Mouse (Mus musculus) neural tube, embryonic 11.5 days (tissue): ENCODE results near the gene Pigc. TPM values are rescaled to one million over a fixed set of nuclear protein-coding genes. Genes with fewer than 3 reads are reported as not detected.

Experiments used
- ATAC-seq: fragments of 200-750 bp; cut with Nextera tagmentation; 2 replicates; pipeline ENCODE4 v1.8.0; 2017; ENCODE audit warnings: moderate number of reproducible peaks, mild to moderate bottlenecking, moderate TSS enrichment, moderate library complexity; ENCODE audit not compliant: insufficient read depth, low FRiP score, low TSS enrichment
- DNase-seq: peaks from one replicate; pipeline ENCODE4 v3.0.0-alpha.2; 2015; ENCODE audit warnings: low spot score
- H3K27ac ChIP-seq: fragments of 300-500 bp; sonication (generic); 2 replicates; pipeline ENCODE4 v1.5.1; 2014; ENCODE audit warnings: low read depth, mild to moderate bottlenecking, low read length
- H3K27me3 ChIP-seq: fragments of 300-500 bp; sonication (generic); 2 replicates; pipeline ENCODE4 v1.6.1; 2014; ENCODE audit warnings: mild to moderate bottlenecking, low read length, mixed read lengths; ENCODE audit not compliant: control insufficient read depth, insufficient read depth
- H3K36me3 ChIP-seq: fragments of 300-500 bp; sonication (generic); 2 replicates; pipeline ENCODE4 v1.6.1; 2014; ENCODE audit warnings: mild to moderate bottlenecking, low read length, moderate library complexity, mixed read lengths; ENCODE audit not compliant: control insufficient read depth, insufficient read depth
- H3K4me1 ChIP-seq: fragments of 300-500 bp; sonication (generic); 2 replicates; pipeline ENCODE4 v1.6.1; 2014; ENCODE audit warnings: low read length, mixed read lengths; ENCODE audit not compliant: control insufficient read depth, insufficient read depth
- H3K4me2 ChIP-seq: fragments of 300-500 bp; sonication (generic); 2 replicates; pipeline ENCODE4 v1.6.1; 2014; ENCODE audit warnings: low read depth, mild to moderate bottlenecking, moderate library complexity
- H3K4me3 ChIP-seq: fragments of 300-500 bp; sonication (generic); 2 replicates; pipeline ENCODE4 v1.5.1; 2014; ENCODE audit warnings: low read depth, low read length
- H3K9ac ChIP-seq: fragments of 300-500 bp; sonication (generic); 2 replicates; pipeline ENCODE4 v1.6.1; 2014; ENCODE audit warnings: mild to moderate bottlenecking, low read length
- H3K9me3 ChIP-seq: fragments of 300-500 bp; sonication (generic); 2 replicates; pipeline ENCODE4 v1.6.1; 2016; ENCODE audit warnings: low read length; ENCODE audit not compliant: control insufficient read depth
- WGBS: fragments of 180-500 bp; shearing (Covaris S2); extraction: QIAGEN DNeasy Blood & Tissue Kit; methylation state at CpG from one replicate; pipeline ENCODE4 v1.1.7; 2014; 5-methylcytosine and 5-hydroxymethylcytosine counted together
- polyA plus RNA-seq: library from polyadenylated mRNA; unstranded; fragments of >200 nt; fragmentation: Nextera tagmentation; extraction: Ambion mirVana; gene quantifications from 2 replicates; pipeline ENCODE4 v1.2.1, GENCODE M21; 2014

Pigc gene
- polyA plus RNA-seq = 34.7 and 38.4 TPM in 2 replicates

- peak within 1 kb of the TSS; percentile 70 for H3K9ac ChIP-seq
- no peaks in the 10 kb centered on the region for H3K27me3 ChIP-seq
- H3K36me3 ChIP-seq = no peaks in the 10 kb centered on the region
- H3K27ac ChIP-seq = peak within 1 kb of the TSS; percentile 58
- ATAC-seq (peak; percentile 98), DNase-seq (peak; percentile 96)
- peak within 1 kb of the TSS; percentile 56 for H3K4me3 ChIP-seq
- H3K4me1 ChIP-seq = peaks cover 5% of the 10 kb centered on the region
- H3K4me2 ChIP-seq = peak within 1 kb of the TSS; percentile 47
- WGBS = 5% methylated on average over 38 of the region's 38 CpGs
- no peaks in the 10 kb centered on the region for H3K9me3 ChIP-seq
Observed at GRCm38 (mm10) chr1:161968589-161969407, at the start of gene Pigc. TSS of gene Pigc (plus strand) at chr1:161969186.

DNA sequence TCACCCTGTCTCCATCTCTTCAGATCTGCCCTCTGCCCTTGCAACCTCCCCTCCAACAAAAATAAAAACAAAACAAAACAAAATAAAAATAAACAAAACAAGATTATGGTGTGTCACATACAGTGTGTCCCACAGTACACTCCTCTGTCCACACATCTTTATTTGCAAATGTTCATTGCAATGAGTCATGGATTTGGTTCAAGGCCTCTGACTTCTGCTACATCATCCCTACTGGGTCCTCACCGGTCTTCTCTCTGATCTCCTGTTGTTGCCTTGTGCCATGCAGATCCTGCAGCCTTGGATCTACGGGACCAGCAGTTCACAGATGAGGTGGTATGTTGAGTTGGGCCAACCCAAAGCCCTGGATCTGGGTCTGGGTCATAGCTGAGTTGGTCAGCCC is 49.4 kb upstream of the Pigc start:
- Histone ChIP-seq H3K9me3 (no peaks in the 10 kb centered on the region), H3K9ac (no peak overlapping the region), H3K27me3 (no peaks in the 10 kb centered on the region), H3K36me3 (no peaks in the 10 kb centered on the region), H3K4me2 (no peak overlapping the region), H3K27ac (no peak overlapping the region), H3K4me3 (no peak overlapping the region), H3K4me1 (no peaks in the 10 kb centered on the region; the same call in 1 of the 2 replicates)
- WGBS = 91% methylated on average over 2 of the region's 2 CpGs
- no peak for ATAC-seq
- no peak for DNase-seq

DNA sequence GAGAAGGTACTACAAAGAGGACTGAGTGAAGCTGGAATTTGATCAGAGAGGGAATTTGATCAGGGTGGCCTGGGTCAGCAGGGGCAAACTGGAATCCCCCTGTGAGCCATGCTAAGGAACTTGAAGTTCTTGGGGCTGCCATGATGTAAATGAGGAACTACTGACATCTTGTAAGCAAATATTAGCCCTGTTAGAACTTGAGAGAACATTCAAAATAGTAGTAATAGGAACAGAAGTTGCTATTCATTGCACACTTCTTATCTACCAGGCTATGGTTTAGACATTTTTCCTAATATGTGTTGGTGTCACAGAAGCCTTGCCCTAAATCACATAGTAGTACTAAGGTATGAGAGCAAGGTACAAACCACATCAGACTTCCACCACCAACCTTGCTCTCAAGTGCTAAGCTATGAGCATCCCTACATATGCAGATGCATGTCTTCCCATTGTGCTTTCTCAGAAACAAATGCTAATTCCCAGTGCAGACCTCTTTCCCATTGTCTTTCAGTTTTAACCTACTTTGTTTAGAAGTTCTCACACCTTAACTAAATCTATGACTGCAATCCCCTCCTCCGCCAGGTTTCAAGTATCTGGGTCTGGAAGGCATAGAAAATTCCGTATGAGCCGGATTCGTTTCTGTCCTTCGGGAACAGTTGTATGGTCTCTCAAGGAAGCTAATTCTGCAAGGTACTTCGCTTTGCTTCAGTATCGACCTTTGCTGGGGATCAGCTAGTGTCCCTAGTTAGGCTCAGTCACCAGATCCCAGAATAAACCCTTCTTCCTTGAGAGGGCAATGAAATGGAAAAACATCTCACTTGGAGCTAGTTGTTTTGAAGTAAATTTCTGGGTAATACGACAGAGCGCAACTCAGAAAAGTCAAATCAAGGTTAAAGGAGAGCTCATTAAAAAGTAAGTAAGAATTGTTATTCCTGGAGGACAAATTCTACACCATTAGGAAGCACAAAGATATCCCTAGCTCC is 48.2 kb upstream of the Pigc start:
- ATAC-seq (no peak), DNase-seq (no peak)
- Histone ChIP-seq H3K4me3 (no peak overlapping the region), H3K36me3 (no peaks in the 10 kb centered on the region), H3K9me3 (no peaks in the 10 kb centered on the region), H3K27me3 (no peaks in the 10 kb centered on the region), H3K4me2 (no peak overlapping the region), H3K27ac (no peak overlapping the region), H3K9ac (no peak overlapping the region), H3K4me1 (no peaks in the 10 kb centered on the region; the same call in 1 of the 2 replicates)
- 86% methylated on average over 9 of the region's 9 CpGs for WGBS

GRCm38 (mm10) chr1:161921928-161922327 is 47.1 kb upstream of the Pigc start:
- no peak for DNase-seq
- Histone ChIP-seq H3K27me3 (no peaks in the 10 kb centered on the region), H3K4me3 (no peak overlapping the region), H3K9ac (no peak overlapping the region), H3K27ac (no peak overlapping the region), H3K36me3 (no peaks in the 10 kb centered on the region), H3K9me3 (no peaks in the 10 kb centered on the region), H3K4me2 (no peak overlapping the region), H3K4me1 (no peaks in the 10 kb centered on the region; the same call in 1 of the 2 replicates)
- WGBS = 82% methylated on average over 6 of the region's 6 CpGs
- ATAC-seq = no peak

GRCm38 (mm10) chr1:161924321-161924720 is 44.7 kb upstream of the Pigc start:
- Histone ChIP-seq H3K27ac (no peak overlapping the region), H3K4me2 (no peak overlapping the region), H3K9me3 (no peaks in the 10 kb centered on the region), H3K4me3 (no peak overlapping the region), H3K4me1 (no peaks in the 10 kb centered on the region), H3K27me3 (no peaks in the 10 kb centered on the region), H3K36me3 (no peaks in the 10 kb centered on the region), H3K9ac (no peak overlapping the region)
- WGBS = 71% methylated on average over 3 of the region's 3 CpGs
- no peak for ATAC-seq
- no peak for DNase-seq

- Histone ChIP-seq H3K4me1 (no peaks in the 10 kb centered on the region), H3K4me2 (no peak overlapping the region), H3K9me3 (no peaks in the 10 kb centered on the region), H3K4me3 (no peak overlapping the region), H3K36me3 (no peaks in the 10 kb centered on the region), H3K27ac (no peak overlapping the region), H3K9ac (no peak overlapping the region), H3K27me3 (no peaks in the 10 kb centered on the region)
- no peak for DNase-seq
- no peak for ATAC-seq
- WGBS = 90% methylated on average over 13 of the region's 13 CpGs
Observed at GRCm38 (mm10) chr1:161925281-161925805, 43.6 kb upstream of the Pigc start.

DNA sequence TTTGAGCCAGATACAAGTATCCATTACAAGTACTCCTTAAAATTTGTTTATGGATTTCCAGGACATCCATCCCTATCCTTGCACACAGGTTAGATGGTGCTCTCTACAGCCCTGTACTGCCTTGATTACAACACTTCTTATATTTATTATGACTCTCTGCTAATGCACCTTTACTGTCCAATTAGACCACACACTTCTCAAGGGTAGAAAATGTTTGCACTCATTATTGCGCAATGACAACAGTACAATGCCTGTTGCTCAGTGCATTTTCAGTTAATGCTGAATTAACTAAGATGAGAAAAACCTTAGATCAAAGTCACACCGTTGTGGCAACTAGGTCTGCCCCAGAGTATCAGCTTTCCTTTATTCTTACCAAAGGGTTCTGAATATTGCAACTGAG is 41.0 kb upstream of the Pigc start:
- H3K4me3 ChIP-seq = no peak overlapping the region
- 88% methylated on average over 2 of the region's 2 CpGs for WGBS
- no peak overlapping the region for H3K27ac ChIP-seq
- no peaks in the 10 kb centered on the region for H3K4me1 ChIP-seq
- no peaks in the 10 kb centered on the region for H3K27me3 ChIP-seq
- H3K36me3 ChIP-seq = no peaks in the 10 kb centered on the region
- no peak for ATAC-seq
- no peak overlapping the region for H3K9ac ChIP-seq
- no peaks in the 10 kb centered on the region for H3K9me3 ChIP-seq
- H3K4me2 ChIP-seq = no peak overlapping the region
- DNase-seq = no peak

DNA sequence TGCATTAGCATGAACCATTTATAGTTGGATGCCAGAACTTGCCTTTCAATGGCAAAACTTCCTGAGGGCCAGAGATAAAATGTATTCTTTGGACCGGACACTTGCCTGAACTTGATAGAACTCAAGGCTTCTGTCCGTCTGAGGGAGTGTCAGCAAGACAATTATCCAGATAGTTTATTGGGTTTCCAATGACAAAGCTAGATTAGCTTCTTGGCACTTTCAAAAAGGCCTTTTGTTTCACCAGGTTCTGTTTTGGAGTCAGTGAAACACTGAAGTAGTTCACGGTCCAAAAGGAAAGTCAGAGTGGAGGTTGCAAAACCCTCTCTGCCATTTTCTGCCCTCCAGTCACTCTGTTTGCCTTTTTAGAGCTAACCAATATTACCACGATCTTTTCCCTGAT is 37.7 kb upstream of the Pigc start:
- H3K9ac ChIP-seq = no peak overlapping the region
- H3K27ac ChIP-seq = no peak overlapping the region
- no peak for ATAC-seq
- no peaks in the 10 kb centered on the region for H3K27me3 ChIP-seq
- no peak overlapping the region for H3K4me2 ChIP-seq
- H3K36me3 ChIP-seq = no peaks in the 10 kb centered on the region
- no peaks in the 10 kb centered on the region for H3K4me1 ChIP-seq
- WGBS = 48% methylated on average over 4 of the region's 4 CpGs
- DNase-seq = no peak
- H3K4me3 ChIP-seq = no peak overlapping the region
- H3K9me3 ChIP-seq = no peaks in the 10 kb centered on the region
